Mouse (Mus musculus): ENCODE results near the gene Lexm. TPM values are rescaled to one million over a fixed set of nuclear protein-coding genes. Genes with fewer than 3 reads are reported as not detected.

Gene Lexm
- total and polyA plus RNA-seq, 3 experiments: 0.19 to 0.21 TPM; not detected in 1

GRCm38 (mm10) chr4:106663956-106664470 is 47.0 kb upstream of the Lexm start:
- Histone ChIP-seq H3K27me3 (replicated peaks) (no peaks in the 10 kb centered on the region), H3K79me2 (replicated peaks; ENCODE audit: control insufficient read depth, extremely low read depth, insufficient read depth, poor library complexity, severe bottlenecking) (no peaks in the 10 kb centered on the region), H3K4me3 (replicated peaks in 1 of 3; ENCODE audit: low read depth in 2 of 3, low read length in 2 of 3, poor library complexity in 1 of 3) (no peak overlapping the region), H3K4me2 (ENCODE audit: insufficient read depth, low read depth, poor library complexity, severe bottlenecking) (no peak overlapping the region), H3K4me1 (ENCODE audit: control insufficient read depth in 1 of 2, insufficient read depth in 2 of 2) (no peaks in the 10 kb centered on the region), H3K9me3 (replicated peaks; ENCODE audit: low read length) (no peaks in the 10 kb centered on the region), H3K36me3 (replicated peaks in 1 of 2; ENCODE audit: control insufficient read depth in 1 of 2, insufficient read depth in 1 of 2, low read length in 1 of 2) (peaks cover 94 to 100% of the 10 kb centered on the region in 2 experiments), H3K27ac (ENCODE audit: insufficient read depth, low read depth) (no peak overlapping the region), H3K9ac (ENCODE audit: insufficient read depth, low read depth) (no peak overlapping the region)
- TF ChIP-seq UBTF (IDR thresholded peaks at IDR 0.05; ENCODE audit: low read depth, low read length) (no peak), MAX (IDR thresholded peaks at IDR 0.05; ENCODE audit: low read length) (no peak), ZNF384 (IDR thresholded peaks at IDR 0.05; ENCODE audit: low read depth, low read length) (no peak), PAX5 (IDR thresholded peaks at IDR 0.05; ENCODE audit: low read length) (no peak), ELF1 (IDR thresholded peaks at IDR 0.05; ENCODE audit: low read depth, low read length) (no peak), CTCF (conservative IDR thresholded peaks at IDR 0.05 in 1 of 2, IDR thresholded peaks at IDR 0.05 in 1 of 2; ENCODE audit: low read depth in 2 of 2, low read length in 2 of 2) (no peak), RCOR1 (conservative IDR thresholded peaks at IDR 0.05; ENCODE audit: low read depth, low read length) (no peak), MXI1 (IDR thresholded peaks at IDR 0.05; ENCODE audit: low read depth, low read length) (no peak), HCFC1 (IDR thresholded peaks at IDR 0.05; ENCODE audit: low read depth, low read length) (no peak), MAZ (IDR thresholded peaks at IDR 0.05; ENCODE audit: low read depth, low read length) (no peak), CHD1 (IDR thresholded peaks at IDR 0.05; ENCODE audit: low read depth, low read length) (no peak), POLR2AphosphoS2 (IDR thresholded peaks at IDR 0.05; ENCODE audit: low read depth, low read length) (no peak), MYC (IDR thresholded peaks at IDR 0.05; ENCODE audit: low read depth, low read length) (no peak), TBP (conservative IDR thresholded peaks at IDR 0.05; ENCODE audit: low read depth, low read length) (no peak), IRF4 (IDR thresholded peaks at IDR 0.05; ENCODE audit: low read depth, low read length) (no peak), SIN3A (IDR thresholded peaks at IDR 0.05; ENCODE audit: low read length) (no peak), MAFK (IDR thresholded peaks at IDR 0.05; ENCODE audit: insufficient replicate concordance, low read length) (no peak), RAD21 (IDR thresholded peaks at IDR 0.05; ENCODE audit: low read depth, low read length) (no peak), ETS1 (conservative IDR thresholded peaks at IDR 0.05; ENCODE audit: low read depth, low read length) (no peak), ZKSCAN1 (IDR thresholded peaks at IDR 0.05; ENCODE audit: borderline replicate concordance, low read depth, low read length) (no peak)
- dilution Hi-C loops (cut with MboI; ENCODE audit: extremely low pct_ligation_motif_present, extremely low pct_unique_long_range_greater_than_20kb, low sequenced_read_pairs): no loop called here
- DNase-seq (ENCODE audit: extremely low read depth): no peak
- in situ Hi-C loops (cut with MboI; ENCODE audit: low pct_ligation_motif_present, low pct_unique_long_range_greater_than_20kb, low sequenced_read_pairs): no loop called here

- no peak for TF ChIP-seq ZMIZ1 (IDR thresholded peaks at IDR 0.05; ENCODE audit: low read depth, low read length)
- no peak for TF ChIP-seq TCF12 (IDR thresholded peaks at IDR 0.05; ENCODE audit: low read depth, low read length)
- TF ChIP-seq E2F4 (IDR thresholded peaks at IDR 0.05; ENCODE audit: insufficient replicate concordance, low read depth, low read length): no peak
- H3K9me3 ChIP-seq (replicated peaks; ENCODE audit: low read length): no peaks in the 10 kb centered on the region
- H3K4me3 ChIP-seq (replicated peaks in 1 of 3; ENCODE audit: low read depth in 2 of 3, low read length in 2 of 3, poor library complexity in 1 of 3): no peak overlapping the region
- no peak overlapping the region for H3K9ac ChIP-seq (ENCODE audit: insufficient read depth, low read depth)
- dilution Hi-C loops (cut with MboI; ENCODE audit: extremely low pct_ligation_motif_present, extremely low pct_unique_long_range_greater_than_20kb, low sequenced_read_pairs): no loop called here
- H3K27me3 ChIP-seq (replicated peaks): no peaks in the 10 kb centered on the region
- no peak overlapping the region for H3K27ac ChIP-seq (ENCODE audit: insufficient read depth, low read depth)
- peaks cover 3 to 12% of the 10 kb centered on the region in 2 experiments for H3K4me1 ChIP-seq (ENCODE audit: control insufficient read depth in 1 of 2, insufficient read depth in 2 of 2)
- H3K79me2 ChIP-seq (replicated peaks; ENCODE audit: control insufficient read depth, extremely low read depth, insufficient read depth, poor library complexity, severe bottlenecking): peaks cover 9% of the 10 kb centered on the region
- H3K36me3 ChIP-seq (replicated peaks in 1 of 2; ENCODE audit: control insufficient read depth in 1 of 2, insufficient read depth in 1 of 2, low read length in 1 of 2): peaks cover 45 to 82% of the 10 kb centered on the region in 2 experiments
- in situ Hi-C loops (cut with MboI; ENCODE audit: low pct_ligation_motif_present, low pct_unique_long_range_greater_than_20kb, low sequenced_read_pairs): no loop called here
- H3K4me2 ChIP-seq (ENCODE audit: insufficient read depth, low read depth, poor library complexity, severe bottlenecking): no peak overlapping the region
- no peak for DNase-seq (ENCODE audit: extremely low read depth)
These were observed 38.6 kb upstream of the Lexm start for GRCm38 (mm10) chr4:106655681-106656080.
